Mouse (Mus musculus): Measurements from ENCODE around the gene Gm42906. TPM values are rescaled to one million over a fixed set of nuclear protein-coding genes. Genes with fewer than 3 reads are reported as not detected.

The Gm42906 gene
- polyA plus RNA-seq, 1 experiment, result not detected

- Histone ChIP-seq H3K4me1 (ENCODE audit: control insufficient read depth, insufficient read depth, low read length) (0 out of 2 replicates have a peak, but pooled peaks cover 3% of the 10 kb centered on the region), H3K36me3 (ENCODE audit: control insufficient read depth, insufficient read depth, low read length) (no peaks in the 10 kb centered on the region), H3K4me3 (ENCODE audit: insufficient read depth, low read depth, low read length) (no peak overlapping the region), H3K27ac (ENCODE audit: insufficient read depth, low read depth, low read length) (no peak overlapping the region), H3K27me3 (replicated peaks; ENCODE audit: control insufficient read depth, insufficient read depth, low read length) (no peaks in the 10 kb centered on the region)
- 81% methylated on average over 13 of the region's 13 CpGs for WGBS
- DNase-seq, result no peak
- no peak for TF ChIP-seq CTCF (conservative IDR thresholded peaks at IDR 0.05; ENCODE audit: insufficient read depth, insufficient read length, low read depth, low read length)
- no peak for TF ChIP-seq POLR2A (IDR thresholded peaks at IDR 0.05; ENCODE audit: low read depth, low read length)
Measured at GRCm38 (mm10) chr5:151228367-151229005, 199.5 kb downstream of the Gm42906 start.

DNA sequence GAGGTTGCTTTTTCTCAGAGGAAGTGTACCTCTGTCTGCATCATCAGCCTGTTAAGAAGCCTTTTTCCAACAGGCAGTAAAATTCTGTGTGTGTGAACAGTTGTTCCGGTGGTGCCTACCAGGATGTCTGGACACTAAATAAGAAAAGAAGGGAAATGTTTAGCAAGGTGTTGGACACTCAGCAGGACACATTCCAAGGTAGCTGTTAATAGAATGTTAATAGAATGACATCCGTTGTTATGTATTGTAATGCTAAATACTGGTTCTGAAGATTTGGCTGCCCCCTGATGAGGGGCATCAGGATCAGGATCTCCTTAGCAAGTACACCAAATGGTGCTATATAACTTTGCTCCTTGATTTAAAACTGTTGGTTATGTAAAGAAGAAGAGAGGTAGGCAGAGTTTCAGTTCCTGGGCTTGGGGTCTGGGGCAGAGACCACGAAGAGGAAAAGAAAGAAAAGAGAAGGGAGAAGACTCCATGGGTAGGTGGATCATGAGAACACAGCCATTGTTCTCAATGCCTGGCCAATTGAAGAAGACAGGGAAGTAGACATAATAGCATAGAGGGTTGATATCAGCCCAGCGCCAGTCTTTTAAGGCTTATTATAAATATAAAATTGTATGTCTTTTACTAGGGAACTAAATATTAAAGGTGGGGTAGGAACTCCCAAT is 204.1 kb downstream of the Gm42906 start:
- no peak for TF ChIP-seq POLR2A (IDR thresholded peaks at IDR 0.05; ENCODE audit: low read depth, low read length)
- no peak for TF ChIP-seq CTCF (conservative IDR thresholded peaks at IDR 0.05; ENCODE audit: insufficient read depth, insufficient read length, low read depth, low read length)
- Histone ChIP-seq H3K4me1 (ENCODE audit: control insufficient read depth, insufficient read depth, low read length) (no peaks in the 10 kb centered on the region), H3K27ac (ENCODE audit: insufficient read depth, low read depth, low read length) (no peak overlapping the region), H3K36me3 (ENCODE audit: control insufficient read depth, insufficient read depth, low read length) (no peaks in the 10 kb centered on the region), H3K4me3 (ENCODE audit: insufficient read depth, low read depth, low read length) (no peak overlapping the region), H3K27me3 (replicated peaks; ENCODE audit: control insufficient read depth, insufficient read depth, low read length) (no peaks in the 10 kb centered on the region)
- 71% methylated on average over 4 of the region's 4 CpGs for WGBS
- DNase-seq, result no peak

GRCm38 (mm10) chr5:151222791-151223190 is 205.2 kb downstream of the Gm42906 start:
- Histone ChIP-seq H3K4me3 (ENCODE audit: insufficient read depth, low read depth, low read length) (no peak overlapping the region), H3K36me3 (ENCODE audit: control insufficient read depth, insufficient read depth, low read length) (no peaks in the 10 kb centered on the region), H3K27me3 (replicated peaks; ENCODE audit: control insufficient read depth, insufficient read depth, low read length) (no peaks in the 10 kb centered on the region), H3K4me1 (ENCODE audit: control insufficient read depth, insufficient read depth, low read length) (no peaks in the 10 kb centered on the region), H3K27ac (ENCODE audit: insufficient read depth, low read depth, low read length) (no peak overlapping the region)
- DNase-seq, result no peak
- WGBS, result 95% methylated on average over 1 of the region's 1 CpGs
- no peak for TF ChIP-seq POLR2A (IDR thresholded peaks at IDR 0.05; ENCODE audit: low read depth, low read length)
- no peak for TF ChIP-seq CTCF (conservative IDR thresholded peaks at IDR 0.05; ENCODE audit: insufficient read depth, insufficient read length, low read depth, low read length)

DNA sequence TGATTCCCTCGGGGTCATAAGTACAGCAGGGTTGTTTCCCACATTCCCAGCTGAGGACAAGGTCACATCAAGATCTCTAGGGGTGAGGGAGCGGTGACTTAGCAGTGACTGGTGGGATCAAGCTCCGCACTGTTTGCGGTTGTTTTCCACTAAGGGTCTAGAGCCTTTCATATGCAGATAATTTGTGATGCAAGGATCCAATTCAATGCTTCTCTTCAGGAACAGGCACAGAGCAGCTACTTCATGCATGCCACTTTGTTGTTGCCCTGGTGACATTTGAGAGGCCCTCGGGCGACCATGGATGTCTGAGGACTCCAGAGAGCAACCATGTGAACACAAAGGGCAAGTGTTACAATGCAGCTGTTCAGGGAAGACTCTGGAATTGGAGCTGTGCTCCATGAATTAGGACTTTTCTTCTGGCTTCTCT is 209.3 kb downstream of the Gm42906 start:
- WGBS, result 40% methylated on average over 6 of the region's 6 CpGs
- no peak overlapping the region for H3K27ac ChIP-seq (ENCODE audit: insufficient read depth, low read depth, low read length)
- peak; percentile 43 for DNase-seq

GRCm38 (mm10) chr5:151213097-151213496 is 214.9 kb downstream of the Gm42906 start:
- no peak overlapping the region for H3K27ac ChIP-seq (ENCODE audit: insufficient read depth, low read depth, low read length)
- H3K4me3 ChIP-seq (ENCODE audit: insufficient read depth, low read depth, low read length), result no peak overlapping the region
- DNase-seq, result no peak
- WGBS, result 88% methylated on average over 3 of the region's 3 CpGs
- TF ChIP-seq CTCF (conservative IDR thresholded peaks at IDR 0.05; ENCODE audit: insufficient read depth, insufficient read length, low read depth, low read length) (no peak), POLR2A (IDR thresholded peaks at IDR 0.05; ENCODE audit: low read depth, low read length) (no peak)
- H3K36me3 ChIP-seq (ENCODE audit: control insufficient read depth, insufficient read depth, low read length), result no peaks in the 10 kb centered on the region
- no peaks in the 10 kb centered on the region for H3K27me3 ChIP-seq (replicated peaks; ENCODE audit: control insufficient read depth, insufficient read depth, low read length)
- no peaks in the 10 kb centered on the region for H3K4me1 ChIP-seq (ENCODE audit: control insufficient read depth, insufficient read depth, low read length)

More for the DNA sequence above, 209.3 kb downstream of the Gm42906 start:
- no peaks in the 10 kb centered on the region for H3K4me1 ChIP-seq (ENCODE audit: control insufficient read depth, insufficient read depth, low read length)
- TF ChIP-seq CTCF (conservative IDR thresholded peaks at IDR 0.05; ENCODE audit: insufficient read depth, insufficient read length, low read depth, low read length) (no peak), POLR2A (IDR thresholded peaks at IDR 0.05; ENCODE audit: low read depth, low read length) (no peak)
- no peak overlapping the region for H3K4me3 ChIP-seq (ENCODE audit: insufficient read depth, low read depth, low read length)
- H3K36me3 ChIP-seq (ENCODE audit: control insufficient read depth, insufficient read depth, low read length), result no peaks in the 10 kb centered on the region
- no peaks in the 10 kb centered on the region for H3K27me3 ChIP-seq (replicated peaks; ENCODE audit: control insufficient read depth, insufficient read depth, low read length)

- H3K4me3 ChIP-seq (ENCODE audit: insufficient read depth, low read depth, low read length), result no peak overlapping the region
- H3K27me3 ChIP-seq (replicated peaks; ENCODE audit: control insufficient read depth, insufficient read depth, low read length), result no peaks in the 10 kb centered on the region
- TF ChIP-seq CTCF (conservative IDR thresholded peaks at IDR 0.05; ENCODE audit: insufficient read depth, insufficient read length, low read depth, low read length) (no peak), POLR2A (IDR thresholded peaks at IDR 0.05; ENCODE audit: low read depth, low read length) (no peak)
- no peak for DNase-seq
- H3K27ac ChIP-seq (ENCODE audit: insufficient read depth, low read depth, low read length), result no peak overlapping the region
- H3K4me1 ChIP-seq (ENCODE audit: control insufficient read depth, insufficient read depth, low read length), result no peaks in the 10 kb centered on the region
- 95% methylated on average over 1 of the region's 1 CpGs for WGBS
- H3K36me3 ChIP-seq (ENCODE audit: control insufficient read depth, insufficient read depth, low read length), result no peaks in the 10 kb centered on the region
Measured at GRCm38 (mm10) chr5:151210869-151211268, 217.1 kb downstream of the Gm42906 start.

- no peak overlapping the region for H3K4me3 ChIP-seq (ENCODE audit: insufficient read depth, low read depth, low read length)
- TF ChIP-seq POLR2A (IDR thresholded peaks at IDR 0.05; ENCODE audit: low read depth, low read length) (no peak), CTCF (conservative IDR thresholded peaks at IDR 0.05; ENCODE audit: insufficient read depth, insufficient read length, low read depth, low read length) (no peak)
- H3K27me3 ChIP-seq (replicated peaks; ENCODE audit: control insufficient read depth, insufficient read depth, low read length), result no peaks in the 10 kb centered on the region
- no peak for DNase-seq
- WGBS, result 70% methylated on average over 2 of the region's 2 CpGs
- no peak overlapping the region; the same call in 1 of the 2 replicates for H3K27ac ChIP-seq (ENCODE audit: insufficient read depth, low read depth, low read length)
- no peaks in the 10 kb centered on the region for H3K36me3 ChIP-seq (ENCODE audit: control insufficient read depth, insufficient read depth, low read length)
- no peaks in the 10 kb centered on the region for H3K4me1 ChIP-seq (ENCODE audit: control insufficient read depth, insufficient read depth, low read length)
Measured at GRCm38 (mm10) chr5:151210060-151210459, 217.9 kb downstream of the Gm42906 start.
